Comparison of ENCODE assay signal across 18 mouse cellular contexts in genomic region chr7:130756343-130756835, GRCm38 (mm10). TPM values are rescaled to one million over a fixed set of nuclear protein-coding genes. Genes with fewer than 3 reads are reported as not detected.
A peak's percentile ranks its signal among the peaks of the same experiment; 100 is the strongest.
DNase-seq lines count a peak whose midpoint lies in the region; ATAC-seq and TF ChIP-seq lines count a peak whose summit lies in the region.
"Had no signal": no experiment of that assay in that cellular context is flagged by ENCODE, and none has a peak within 500 bp of the region (broad histone marks: within the 10 kb centered on the region; RNA-seq: fewer than 3 reads in every experiment).

No protein-coding gene starts in this region.

- no peak for TF ChIP-seq CTCF in gastrocnemius, adult 2 months (IDR thresholded peaks at IDR 0.05)
- TF ChIP-seq CTCF in lung, postnatal 0 days (IDR thresholded peaks at IDR 0.05) = no peak
- TF ChIP-seq CTCF in heart, postnatal 0 days (IDR thresholded peaks at IDR 0.05; ENCODE audit: low read depth) = no peak
- no peak for TF ChIP-seq CTCF in thymus, adult 2 months (IDR thresholded peaks at IDR 0.05; ENCODE audit: borderline replicate concordance, control insufficient read depth, extremely low read depth, insufficient read depth, low read length, poor library complexity)

- no peak overlapping the region for H3K9ac ChIP-seq in hindbrain, embryonic 15.5 days
- no peak overlapping the region for H3K9ac ChIP-seq in lung, postnatal 0 days (replicated peaks; ENCODE audit: low read depth)
- H3K9ac ChIP-seq in heart, postnatal 0 days (replicated peaks; ENCODE audit: low read depth, low read length) = no peak overlapping the region
- H3K9ac ChIP-seq: forebrain, embryonic 13.5 days; neural tube, embryonic 15.5 days had no signal

- peak overlapping the region; percentile 69 for H3K27ac ChIP-seq in gastrocnemius, adult 2 months
- 0 out of 2 replicates have a peak overlapping the region, but pooled peaks have one; percentile 17 for H3K27ac ChIP-seq in hindbrain, embryonic 15.5 days (replicated peaks)
- no peak overlapping the region for H3K27ac ChIP-seq in hindbrain, embryonic 10.5 days
- peak overlapping the region; percentile 51 for H3K27ac ChIP-seq in lung, postnatal 0 days (ENCODE audit: low read length)
- peak overlapping the region; percentile 71 for H3K27ac ChIP-seq in heart, postnatal 0 days (ENCODE audit: low read depth)
- H3K27ac ChIP-seq in thymus, adult 2 months (ENCODE audit: control insufficient read depth, insufficient read depth, low read length) = no peak overlapping the region
- H3K27ac ChIP-seq: forebrain, embryonic 13.5 days; neural tube, embryonic 15.5 days had no signal

- H3K4me3 ChIP-seq in gastrocnemius, adult 2 months = no peak overlapping the region
- H3K4me3 ChIP-seq in hindbrain, embryonic 15.5 days = no peak overlapping the region
- no peak overlapping the region for H3K4me3 ChIP-seq in hindbrain, embryonic 10.5 days
- no peak overlapping the region for H3K4me3 ChIP-seq in lung, postnatal 0 days (ENCODE audit: low read depth, low read length)
- no peak overlapping the region for H3K4me3 ChIP-seq in heart, postnatal 0 days (ENCODE audit: low read depth, low read length)
- H3K4me3 ChIP-seq in thymus, adult 2 months (ENCODE audit: control insufficient read depth, insufficient read depth, low read length) = no peak overlapping the region
- H3K4me3 ChIP-seq: forebrain, embryonic 13.5 days; neural tube, embryonic 15.5 days had no signal

- WGBS in hindbrain, embryonic 15.5 days = 76% methylated on average over 7 of the region's 7 CpGs
- WGBS in hindbrain, embryonic 10.5 days = 80% methylated on average over 7 of the region's 7 CpGs
- 47% methylated on average over 7 of the region's 7 CpGs for WGBS in lung, postnatal 0 days
- 39% methylated on average over 7 of the region's 7 CpGs for WGBS in heart, postnatal 0 days
- WGBS in thymus, adult 2 months = 94% methylated on average over 7 of the region's 7 CpGs

- ATAC-seq in hindbrain, embryonic 15.5 days (ENCODE audit: low FRiP score, low read depth) = no peak
- ATAC-seq in lung, postnatal 0 days = peak; percentile 40
- 0 out of 2 replicates have a peak, but pooled peaks have one; percentile 24 for ATAC-seq in heart, postnatal 0 days (ENCODE audit: insufficient read depth, low read depth)
- ATAC-seq: forebrain, embryonic 13.5 days had no signal

- H3K4me2 ChIP-seq in hindbrain, embryonic 15.5 days = no peak overlapping the region
- H3K4me2 ChIP-seq in lung, postnatal 0 days (replicated peaks; ENCODE audit: low read depth, low read length) = no peak overlapping the region
- H3K4me2 ChIP-seq in heart, postnatal 0 days (ENCODE audit: low read depth, low read length) = no peak overlapping the region
- H3K4me2 ChIP-seq: forebrain, embryonic 13.5 days; neural tube, embryonic 15.5 days had no signal

- no peak for TF ChIP-seq POLR2A in thymus, adult 2 months (IDR thresholded peaks at IDR 0.05; ENCODE audit: control insufficient read depth, extremely low read depth, insufficient read depth, low read length, poor library complexity)

- peaks cover 26% of the 10 kb centered on the region for H3K36me3 ChIP-seq in hindbrain, embryonic 15.5 days
- H3K36me3 ChIP-seq in hindbrain, embryonic 10.5 days = peaks cover 96% of the 10 kb centered on the region
- no peaks in the 10 kb centered on the region for H3K36me3 ChIP-seq in lung, postnatal 0 days (ENCODE audit: insufficient read depth, low read length)
- H3K36me3 ChIP-seq in heart, postnatal 0 days (replicated peaks; ENCODE audit: control insufficient read depth, insufficient read depth, low read length) = peaks cover 62% of the 10 kb centered on the region
- H3K36me3 ChIP-seq in thymus, adult 2 months (ENCODE audit: control insufficient read depth, insufficient read depth, low read length) = no peaks in the 10 kb centered on the region

- intact Hi-C loops in gastrocnemius, adult 2 months (cut with DNase I) = no loop called here

- no peak for DNase-seq in gastrocnemius, adult 2 months
- DNase-seq in gastrocnemius, adult 18-20 months (ENCODE audit: low spot score) = no peak
- DNase-seq in hindbrain, embryonic 10.5 days (ENCODE audit: low spot score) = no peak
- peak; percentile 21 for DNase-seq in lung, postnatal 0 days (ENCODE audit: low spot score)
- DNase-seq in lung, postnatal 10 days = no peak
- no peak for DNase-seq in heart, postnatal 0 days (ENCODE audit: low spot score)
- DNase-seq in thymus, adult 2 months = no peak
- DNase-seq: cerebellum, adult 8-10 months; kidney, adult 11 months; layer of hippocampus, adult 9-11 months; liver; lung, postnatal 4 days; retina, postnatal 1 day; spleen, adult 18-20 months had no signal

- no peak for TF ChIP-seq EP300 in lung, postnatal 0 days (IDR thresholded peaks at IDR 0.05)
- no peak for TF ChIP-seq EP300 in heart, postnatal 0 days (IDR thresholded peaks at IDR 0.05; ENCODE audit: low read depth)

- no peaks in the 10 kb centered on the region for H3K9me3 ChIP-seq in hindbrain, embryonic 15.5 days
- no peaks in the 10 kb centered on the region for H3K9me3 ChIP-seq in hindbrain, embryonic 10.5 days
- H3K9me3 ChIP-seq in lung, postnatal 0 days (ENCODE audit: low read length) = no peaks in the 10 kb centered on the region
- H3K9me3 ChIP-seq in heart, postnatal 0 days (replicated peaks; ENCODE audit: control insufficient read depth, low read length) = no peaks in the 10 kb centered on the region
- H3K9me3 ChIP-seq: forebrain, embryonic 13.5 days; neural tube, embryonic 15.5 days had no signal

- peaks cover 9% of the 10 kb centered on the region; the same call in 1 of the 2 replicates for H3K4me1 ChIP-seq in hindbrain, embryonic 15.5 days (replicated peaks)
- peaks cover 35% of the 10 kb centered on the region for H3K4me1 ChIP-seq in hindbrain, embryonic 10.5 days (replicated peaks)
- no peaks in the 10 kb centered on the region for H3K4me1 ChIP-seq in lung, postnatal 0 days (ENCODE audit: insufficient read depth, low read depth, low read length)
- H3K4me1 ChIP-seq in heart, postnatal 0 days (ENCODE audit: control insufficient read depth, insufficient read depth) = peaks cover 15% of the 10 kb centered on the region
- H3K4me1 ChIP-seq in thymus, adult 2 months (replicated peaks; ENCODE audit: control insufficient read depth, insufficient read depth, low read length) = no peaks in the 10 kb centered on the region
- H3K4me1 ChIP-seq: neural tube, embryonic 15.5 days had no signal

- H3K27me3 ChIP-seq in hindbrain, embryonic 15.5 days = no peaks in the 10 kb centered on the region
- H3K27me3 ChIP-seq in hindbrain, embryonic 10.5 days (ENCODE audit: insufficient read depth, poor library complexity, severe bottlenecking) = no peaks in the 10 kb centered on the region
- H3K27me3 ChIP-seq in lung, postnatal 0 days (replicated peaks; ENCODE audit: insufficient read depth, low read length) = no peaks in the 10 kb centered on the region
- H3K27me3 ChIP-seq in heart, postnatal 0 days (ENCODE audit: control insufficient read depth, insufficient read depth, low read length) = no peaks in the 10 kb centered on the region
- H3K27me3 ChIP-seq in thymus, adult 2 months (ENCODE audit: control insufficient read depth, insufficient read depth, low read length) = no peaks in the 10 kb centered on the region
- H3K27me3 ChIP-seq: forebrain, embryonic 13.5 days; neural tube, embryonic 15.5 days had no signal

RNA-seq across cellular contexts. Expression of gene Btbd16, which starts 17.5 kb away (rescaled TPM):
- total RNA-seq in gastrocnemius, adult 2 months (2021) = not detected
- not detected for total RNA-seq in gastrocnemius, adult 18-20 months (2021)
- polyA plus RNA-seq in hindbrain, embryonic 15.5 days (2015; fragmentation: Nextera tagmentation; extraction: Ambion mirVana) = 0.09 TPM in 1 of 2 replicates, not detected in the other
- polyA plus RNA-seq in hindbrain, embryonic 10.5 days (2016; fragmentation: Nextera tagmentation; extraction: Ambion mirVana) = not detected in 2 replicates
- 0.08 TPM in 1 of 2 replicates, not detected in the other for polyA plus RNA-seq in lung, postnatal 0 days (2015; fragmentation: Nextera tagmentation; extraction: Ambion mirVana)
- not detected in 2 replicates for total RNA-seq in heart, postnatal 0 days (2014; rRNA removed; ENCODE audit: low replicate concordance)
- polyA plus RNA-seq in heart, postnatal 0 days (2015; fragmentation: Nextera tagmentation; extraction: Ambion mirVana) = 0.12 and 0.25 TPM in 2 replicates
- polyA plus RNA-seq in thymus, adult 2 months (2012; rRNA removed) = 0.13 and 0.15 TPM in 2 replicates
- polyA plus RNA-seq: C2C12; forebrain, embryonic 13.5 days; neural tube, embryonic 15.5 days had no signal

Comparison
In these comparisons a context has a peak if more than half of its experiments do, and no peak if none do; other contexts are left out.
1. H3K27ac ChIP-seq: peak in gastrocnemius, adult 2 months (single experiment), hindbrain, embryonic 15.5 days (single experiment), lung, postnatal 0 days (single experiment) and heart, postnatal 0 days (single experiment); none in hindbrain, embryonic 10.5 days (single experiment) and thymus, adult 2 months (single experiment).